Mouse (Mus musculus) hematopoietic stem cell, adult 5-6 weeks (primary cell): ENCODE results near the gene Crtc1. TPM values are rescaled to one million over a fixed set of nuclear protein-coding genes. Genes with fewer than 3 reads are reported as not detected.
A peak's percentile ranks its signal among the peaks of the same experiment; 100 is the strongest.

ENCODE experiments used
- ATAC-seq, 2 experiments: fragments of 125-278 bp in 1 of 2; replicated peaks in 1 of 2; 2 replicates each; pipeline ENCODE4 v1.8.0; 2016 to 2017; ENCODE audit warnings: inconsistent platforms in 2 of 2, mild to moderate bottlenecking in 2 of 2, moderate number of reproducible peaks in 2 of 2, low read depth in 1 of 2, moderate TSS enrichment in 1 of 2; ENCODE audit not compliant: low FRiP score in 2 of 2, poor library complexity in 2 of 2, severe bottlenecking in 2 of 2, insufficient read depth in 1 of 2, low TSS enrichment in 1 of 2
- total RNA-seq: library from RNA; stranded (forward); fragments of 172-1452, 232-1000 nt; gene quantifications from 2 replicates; pipeline ENCODE4 v1.2.3, GENCODE M21; 2017

Gene Crtc1
- total RNA-seq, 1 experiment from 2014 or later = 7.1 TPM

- ATAC-seq = no peak
These were observed 65.7 kb downstream of the Crtc1 start, which contains the start of gene Comp for GRCm38 (mm10) chr8:70373397-70374317. Comp (plus strand) TSS chr8:70373558.

GRCm38 (mm10) chr8:70371951-70372350, 67.4 kb downstream of the Crtc1 start:
- no peak for ATAC-seq

- ATAC-seq = no peak
These were observed 68.9 kb downstream of the Crtc1 start for GRCm38 (mm10) chr8:70370476-70370875.

GRCm38 (mm10) chr8:70366588-70366987, 72.8 kb downstream of the Crtc1 start:
- no peak for ATAC-seq

GRCm38 (mm10) chr8:70364066-70364465, 75.3 kb downstream of the Crtc1 start:
- ATAC-seq = no peak

- ATAC-seq = no peak
These were observed 77.8 kb downstream of the Crtc1 start for GRCm38 (mm10) chr8:70361484-70362032.

GRCm38 (mm10) chr8:70360769-70361168, 78.6 kb downstream of the Crtc1 start:
- ATAC-seq = no peak; a peak in 1 of 4 replicates

- ATAC-seq = no peak
These were observed 80.0 kb downstream of the Crtc1 start for GRCm38 (mm10) chr8:70359411-70359810.

- ATAC-seq = no peak
These were observed 83.3 kb downstream of the Crtc1 start for GRCm38 (mm10) chr8:70356111-70356510.

- peak; percentile 12 to 38; a peak in 3 of 4 replicates for ATAC-seq
These were observed 85.4 kb downstream of the Crtc1 start for GRCm38 (mm10) chr8:70354004-70354403.

- peak; percentile 85 to 86 for ATAC-seq
These were observed 86.1 kb downstream of the Crtc1 start, which contains the start of gene Upf1 for GRCm38 (mm10) chr8:70353194-70353817. Upf1 (minus strand) TSS chr8:70353278.

GRCm38 (mm10) chr8:70352657-70353151, 86.7 kb downstream of the Crtc1 start:
- ATAC-seq = no peak

- no peak for ATAC-seq
These were observed 87.4 kb downstream of the Crtc1 start for GRCm38 (mm10) chr8:70352000-70352384.

GRCm38 (mm10) chr8:70351035-70351999, 88.1 kb downstream of the Crtc1 start:
- ATAC-seq = no peak

GRCm38 (mm10) chr8:70347860-70348420, 91.4 kb downstream of the Crtc1 start:
- ATAC-seq = no peak

- no peak for ATAC-seq
These were observed 91.9 kb downstream of the Crtc1 start for GRCm38 (mm10) chr8:70347443-70347842.

- ATAC-seq = no peak
These were observed 95.1 kb downstream of the Crtc1 start for GRCm38 (mm10) chr8:70344279-70344678.
